8 mouse cellular contexts compared by ENCODE assay signal in genomic region chr2:104493951-104494800, GRCm38 (mm10). TPM values are rescaled to one million over a fixed set of nuclear protein-coding genes. Genes with fewer than 3 reads are reported as not detected.
DNase-seq lines count a peak whose midpoint lies in the region; ATAC-seq lines count a peak whose summit lies in the region.

Hipk3 (minus strand) TSS chr2:104494446.

- peak within 1 kb of the TSS; percentile 89 for H3K4me3 ChIP-seq in hindbrain, embryonic 11.5 days (ENCODE audit: low read depth, low read length)

- H3K9me3 ChIP-seq in hindbrain, embryonic 11.5 days (ENCODE audit: control insufficient read depth, low read length) = no peaks in the 10 kb centered on the region

- peak; percentile 91 for ATAC-seq in hindbrain, embryonic 11.5 days (ENCODE audit: low FRiP score)

- H3K4me2 ChIP-seq in hindbrain, embryonic 11.5 days (replicated peaks; ENCODE audit: low read depth, low read length) = peak within 1 kb of the TSS; percentile 72

- no peaks in the 10 kb centered on the region for H3K27me3 ChIP-seq in hindbrain, embryonic 11.5 days (ENCODE audit: control insufficient read depth, insufficient read depth, low read length)

- no peaks in the 10 kb centered on the region for H3K36me3 ChIP-seq in hindbrain, embryonic 11.5 days (ENCODE audit: control insufficient read depth, insufficient read depth, low read length)

- DNase-seq in MN1 (ENCODE audit: low spot score) = peak; percentile 94
- DNase-seq in cerebellum, adult 9-10 months = peak; percentile 83
- peak; percentile 26 to 56 for DNase-seq in frontal cortex, adult 2 months (ENCODE audit: extremely low spot score in 1 of 2, low spot score in 1 of 2)
- peak; percentile 89 for DNase-seq in hindbrain, embryonic 11.5 days (ENCODE audit: low spot score)
- peak; percentile 77 for DNase-seq in layer of hippocampus, postnatal 14 days (ENCODE audit: low spot score in 2 of 2)
- DNase-seq in lung, postnatal 14 days = peak; percentile 86
- DNase-seq in retina, adult 2 months (ENCODE audit: low read depth, low spot score) = peak; percentile 53
- DNase-seq in thymus, postnatal 36 days = peak; percentile 80 to 87

- H3K4me1 ChIP-seq in hindbrain, embryonic 11.5 days (replicated peaks; ENCODE audit: control insufficient read depth, insufficient read depth, low read length) = no peaks in the 10 kb centered on the region

- WGBS in hindbrain, embryonic 11.5 days = under 1% methylated on average over 73 of the region's 98 CpGs

- H3K9ac ChIP-seq in hindbrain, embryonic 11.5 days (ENCODE audit: low read depth, low read length) = peak within 1 kb of the TSS; percentile 97

- peak within 1 kb of the TSS; percentile 98 for H3K27ac ChIP-seq in hindbrain, embryonic 11.5 days (ENCODE audit: low read depth, low read length)

RNA-seq across cellular contexts. Expression of gene Hipk3, which starts in this region (rescaled TPM):
- 32.2 and 33.3 TPM in 2 replicates for polyA plus RNA-seq in frontal cortex, adult 2 months (2012; rRNA removed)
- 11.1 and 12.8 TPM in 2 replicates for polyA plus RNA-seq in hindbrain, embryonic 11.5 days (2014; fragmentation: Nextera tagmentation; extraction: Ambion mirVana)
- total RNA-seq in layer of hippocampus, postnatal 14 days (2021) = 10 to 100 TPM; 50.7 to 52.9 TPM

Comparison
In these comparisons a context has a peak if more than half of its experiments do, and no peak if none do; other contexts are left out.
1. Peak in every context shown above with its lines: DNase-seq, ATAC-seq, H3K4me3 ChIP-seq and H3K27ac ChIP-seq.
2. DNase-seq: peak in every context shown above with its lines; median percentile 94 in MN1; 89 in hindbrain, embryonic 11.5 days; 86 in lung, postnatal 14 days; 84 in thymus, postnatal 36 days; 83 in cerebellum, adult 9-10 months; 77 in layer of hippocampus, postnatal 14 days; 53 in retina, adult 2 months; 41 in frontal cortex, adult 2 months.